ENCODE assay signal across 8 mouse cellular contexts in the genomic region with DNA sequence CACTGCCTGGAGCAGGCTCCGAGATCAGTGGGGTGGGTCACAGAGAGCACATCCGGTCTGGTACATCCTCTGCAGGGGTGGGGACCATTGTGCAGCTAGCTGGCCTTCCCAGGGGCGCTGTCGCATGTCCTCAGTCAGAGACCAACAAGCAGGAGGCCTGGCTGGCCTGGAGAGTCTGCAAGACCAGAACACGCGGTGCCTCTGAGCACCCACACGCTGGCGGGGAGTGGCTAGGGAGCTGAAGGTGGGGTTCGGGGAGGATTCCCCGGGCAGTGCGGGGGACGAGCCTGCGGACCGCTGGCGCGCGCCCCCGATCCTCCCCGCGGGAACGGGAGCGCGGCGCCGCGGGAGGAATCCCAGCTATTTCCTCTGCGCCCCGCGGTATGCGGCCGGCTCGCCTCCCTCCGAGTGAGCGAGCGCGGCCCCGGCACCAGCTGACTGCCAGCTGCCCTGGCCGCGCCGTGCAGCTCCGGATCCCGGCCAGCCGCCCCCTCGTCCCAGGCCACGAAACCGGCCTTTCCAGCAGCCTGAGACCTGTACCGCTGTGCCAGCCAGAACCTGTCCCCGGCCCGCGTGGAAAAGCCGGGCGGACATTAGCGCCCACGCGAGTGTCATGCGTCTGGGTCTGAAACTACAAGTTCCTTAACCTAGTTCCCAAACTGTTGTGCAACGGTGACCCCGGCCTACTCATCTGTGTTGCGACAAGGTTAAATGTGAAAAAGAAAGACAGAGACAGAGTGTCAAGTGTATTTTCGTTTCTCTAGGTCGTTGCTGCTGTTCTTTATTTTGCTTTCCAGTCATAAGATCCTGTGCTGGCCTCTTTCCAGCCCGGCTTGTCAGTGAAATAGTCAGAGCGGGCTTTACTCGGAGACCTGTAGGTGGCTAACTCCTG.
DNase-seq lines count a peak whose midpoint lies in the region; ATAC-seq and TF ChIP-seq lines count a peak whose summit lies in the region.

No protein-coding gene starts in this region.

- H3K9ac ChIP-seq in ES-Bruce4 (ENCODE audit: low read depth, poor library complexity, severe bottlenecking) = peak overlapping the region; percentile 39
- peak overlapping the region; percentile 77 for H3K9ac ChIP-seq in lung, embryonic 16.5 days (ENCODE audit: low read length)

- intact Hi-C loops in heart, postnatal 36 days (cut with DNase I) = loop anchor here (2.0 to 10.0 kb wide), 5 partner anchors 46 to 459 kb away; a partner anchor contains a TSS

- H3K9me3 ChIP-seq in ES-Bruce4 (replicated peaks; ENCODE audit: control insufficient read depth, insufficient read depth, low read length, poor library complexity, severe bottlenecking) = no peaks in the 10 kb centered on the region
- no peaks in the 10 kb centered on the region for H3K9me3 ChIP-seq in lung, embryonic 16.5 days (ENCODE audit: control insufficient read depth, low read length)

- peak overlapping the region; percentile 91 for H3K4me2 ChIP-seq in lung, embryonic 16.5 days (ENCODE audit: low read depth, low read length)

- H3K4me1 ChIP-seq in ES-Bruce4 (ENCODE audit: control insufficient read depth, insufficient read depth, low read length) = peaks cover 1% of the 10 kb centered on the region
- H3K4me1 ChIP-seq in brown adipose tissue, adult 24 weeks (ENCODE audit: control insufficient read depth, insufficient read depth, insufficient read length, low read length) = peaks cover 4% of the 10 kb centered on the region; the same call in 1 of the 2 replicates
- peaks cover 29% of the 10 kb centered on the region for H3K4me1 ChIP-seq in lung, embryonic 16.5 days (replicated peaks; ENCODE audit: control insufficient read depth, insufficient read depth, low read length)
- peaks cover 21% of the 10 kb centered on the region for H3K4me1 ChIP-seq in olfactory bulb, adult 2 months (ENCODE audit: control insufficient read depth, insufficient read depth, low read length)

- peak; percentile 65 for DNase-seq in forelimb bud, embryonic 11.5 days (ENCODE audit: low read depth, low spot score)
- DNase-seq in heart, postnatal 36 days = peak; percentile 75 to 89
- peak; percentile 27 to 61 for DNase-seq in layer of hippocampus, adult 2 months (ENCODE audit: low spot score in 2 of 2)
- peak; percentile 34 to 37 for DNase-seq in thymus, adult 18-20 months

- no peaks in the 10 kb centered on the region for H3K27me3 ChIP-seq in ES-Bruce4 (ENCODE audit: control insufficient read depth, insufficient read depth, low read length, poor library complexity, severe bottlenecking)
- H3K27me3 ChIP-seq in lung, embryonic 16.5 days (ENCODE audit: control insufficient read depth, insufficient read depth, low read depth, low read length) = no peaks in the 10 kb centered on the region

- H3K4me3 ChIP-seq in ES-Bruce4 (ENCODE audit: low read depth, low read length) = peak overlapping the region; percentile 57
- peak overlapping the region; percentile 77 for H3K4me3 ChIP-seq in brown adipose tissue, adult 24 weeks (ENCODE audit: insufficient read depth, low read depth, low read length)
- H3K4me3 ChIP-seq in layer of hippocampus, adult 2 months = peak overlapping the region; percentile 75
- peak overlapping the region; percentile 64 for H3K4me3 ChIP-seq in lung, embryonic 16.5 days (ENCODE audit: low read length)
- peak overlapping the region; percentile 55 for H3K4me3 ChIP-seq in olfactory bulb, adult 2 months (ENCODE audit: insufficient read depth, low read depth, low read length)

- no peak for TF ChIP-seq POLR2A in ES-Bruce4 (IDR thresholded peaks at IDR 0.05; ENCODE audit: insufficient read depth, low read length)
- TF ChIP-seq POLR2A in olfactory bulb, adult 2 months (IDR thresholded peaks at IDR 0.05; ENCODE audit: insufficient read depth, low read depth, low read length) = no peak

- peak; percentile 91 for ATAC-seq in lung, embryonic 16.5 days (ENCODE audit: low read depth)

- 2% methylated on average over 61 of the region's 64 CpGs for WGBS in lung, embryonic 16.5 days
- 3% methylated on average over 63 of the region's 64 CpGs for WGBS in olfactory bulb, adult 2 months

- no peak for TF ChIP-seq EP300 in ES-Bruce4 (IDR thresholded peaks at IDR 0.05; ENCODE audit: insufficient read depth, low read depth, low read length)

- no peak overlapping the region for H3K27ac ChIP-seq in ES-Bruce4 (ENCODE audit: insufficient read depth, low read length)
- peak overlapping the region; percentile 90 for H3K27ac ChIP-seq in brown adipose tissue, adult 24 weeks (replicated peaks; ENCODE audit: low read depth, low read length)
- peak overlapping the region; percentile 96 for H3K27ac ChIP-seq in layer of hippocampus, adult 2 months
- H3K27ac ChIP-seq in lung, embryonic 16.5 days (ENCODE audit: low read length) = peak overlapping the region; percentile 93
- peak overlapping the region; percentile 34 for H3K27ac ChIP-seq in olfactory bulb, adult 2 months (ENCODE audit: insufficient read depth, low read depth, low read length)

- TF ChIP-seq CTCF in ES-Bruce4 (IDR thresholded peaks at IDR 0.05; ENCODE audit: low read depth, low read length) = no peak
- peak; percentile 20; the same call in 1 of the 2 replicates for TF ChIP-seq CTCF in layer of hippocampus, adult 2 months (conservative IDR thresholded peaks at IDR 0.05)
- no peak for TF ChIP-seq CTCF in olfactory bulb, adult 2 months (IDR thresholded peaks at IDR 0.05; ENCODE audit: insufficient read depth, low read depth, low read length)

- H3K36me3 ChIP-seq in ES-Bruce4 (ENCODE audit: control insufficient read depth, insufficient read depth, low read length, poor library complexity, severe bottlenecking) = no peaks in the 10 kb centered on the region
- H3K36me3 ChIP-seq in lung, embryonic 16.5 days (ENCODE audit: control insufficient read depth, insufficient read depth, low read length) = no peaks in the 10 kb centered on the region
